Mouse (Mus musculus) ES-Bruce4 (cell line): ENCODE results near the gene Spin1.

ENCODE experiments used
- EP300 ChIP-seq: IDR thresholded peaks from 2 replicates; pipeline ENCODE4 v1.6.1; 2011; ENCODE audit warnings: low read depth, low read length; ENCODE audit not compliant: insufficient read depth
- POLR2A ChIP-seq: IDR thresholded peaks from one replicate; pipeline ENCODE4 v1.8.1; 2011; ENCODE audit warnings: low read length; ENCODE audit not compliant: insufficient read depth

- TF ChIP-seq EP300 (no peak), POLR2A (no peak)
Observed at GRCm38 (mm10) chr13:51106816-51107215, 6.1 kb downstream of the Spin1 start.
